ENCODE assay signal across 17 mouse cellular contexts in the genomic region with DNA sequence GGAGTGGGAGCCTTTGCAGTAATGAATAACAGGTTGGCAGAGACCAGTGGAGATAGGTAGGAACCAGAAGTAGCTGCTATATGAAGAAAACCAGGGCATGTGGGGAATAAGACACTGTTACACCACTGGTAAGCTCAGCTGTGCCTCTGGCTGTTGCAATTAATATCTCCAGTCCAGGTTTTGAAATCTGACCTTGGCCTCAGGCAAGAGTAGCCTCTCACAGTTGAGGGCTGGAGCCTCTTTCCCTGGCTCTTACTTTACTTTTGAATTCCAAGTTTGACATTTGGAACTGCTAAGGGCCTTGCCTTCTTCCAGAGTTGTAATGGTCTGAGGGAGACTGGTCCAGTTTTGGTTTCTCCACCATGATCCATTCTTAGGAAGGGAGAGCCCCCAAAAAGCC. TPM values are rescaled to one million over a fixed set of nuclear protein-coding genes. Genes with fewer than 3 reads are reported as not detected.
A peak's percentile ranks its signal among the peaks of the same experiment; 100 is the strongest.
DNase-seq lines count a peak whose midpoint lies in the region; ATAC-seq and TF ChIP-seq lines count a peak whose summit lies in the region.
"Had no signal": no experiment of that assay in that cellular context is flagged by ENCODE, and none has a peak within 500 bp of the region (broad histone marks: within the 10 kb centered on the region; RNA-seq: fewer than 3 reads in every experiment).

No protein-coding gene starts in this region.

- H3K4me2 ChIP-seq in lung, embryonic 14.5 days: no peak overlapping the region
- H3K4me2 ChIP-seq in lung, embryonic 16.5 days (ENCODE audit: low read depth, low read length): no peak overlapping the region
- H3K4me2 ChIP-seq: hindbrain, embryonic 12.5 days had no signal

- H3K4me3 ChIP-seq in gastrocnemius, adult 2 months: 0 out of 2 replicates have a peak overlapping the region, but pooled peaks have one; percentile 20
- H3K4me3 ChIP-seq in lung, embryonic 14.5 days (ENCODE audit: low read depth, low read length): no peak overlapping the region
- H3K4me3 ChIP-seq in lung, adult 2 months (replicated peaks; ENCODE audit: extremely low read depth, low read depth, low read length): no peak overlapping the region
- H3K4me3 ChIP-seq in lung, embryonic 16.5 days (ENCODE audit: low read length): no peak overlapping the region
- H3K4me3 ChIP-seq in embryonic facial prominence, embryonic 10.5 days: no peak overlapping the region
- H3K4me3 ChIP-seq: hindbrain, embryonic 12.5 days had no signal

- no peaks in the 10 kb centered on the region for H3K27me3 ChIP-seq in lung, embryonic 14.5 days (ENCODE audit: insufficient read depth, low read length)
- no peaks in the 10 kb centered on the region for H3K27me3 ChIP-seq in lung, embryonic 16.5 days (ENCODE audit: control insufficient read depth, insufficient read depth, low read depth, low read length)
- H3K27me3 ChIP-seq in embryonic facial prominence, embryonic 10.5 days (replicated peaks; ENCODE audit: low read depth, poor library complexity, severe bottlenecking): no peaks in the 10 kb centered on the region
- H3K27me3 ChIP-seq: hindbrain, embryonic 12.5 days had no signal

- peaks cover 3% of the 10 kb centered on the region; the same call in 1 of the 2 replicates for H3K4me1 ChIP-seq in lung, embryonic 14.5 days (ENCODE audit: insufficient read depth)
- H3K4me1 ChIP-seq in lung, adult 2 months (ENCODE audit: control insufficient read depth, insufficient read depth, low read length): no peaks in the 10 kb centered on the region
- H3K4me1 ChIP-seq in lung, embryonic 16.5 days (replicated peaks; ENCODE audit: control insufficient read depth, insufficient read depth, low read length): peaks cover 3% of the 10 kb centered on the region; the same call in 1 of the 2 replicates
- H3K4me1 ChIP-seq in embryonic facial prominence, embryonic 10.5 days: no peaks in the 10 kb centered on the region
- H3K4me1 ChIP-seq: hindbrain, embryonic 12.5 days had no signal

- H3K36me3 ChIP-seq in lung, embryonic 14.5 days (ENCODE audit: insufficient read depth): no peaks in the 10 kb centered on the region
- no peaks in the 10 kb centered on the region for H3K36me3 ChIP-seq in lung, embryonic 16.5 days (ENCODE audit: control insufficient read depth, insufficient read depth, low read length)
- H3K36me3 ChIP-seq in embryonic facial prominence, embryonic 10.5 days (replicated peaks): no peaks in the 10 kb centered on the region
- H3K36me3 ChIP-seq: G1E; hindbrain, embryonic 12.5 days had no signal

- H3K9me3 ChIP-seq in lung, embryonic 14.5 days (ENCODE audit: low read depth, low read length): no peaks in the 10 kb centered on the region
- no peaks in the 10 kb centered on the region for H3K9me3 ChIP-seq in lung, embryonic 16.5 days (ENCODE audit: control insufficient read depth, low read length)
- no peaks in the 10 kb centered on the region for H3K9me3 ChIP-seq in embryonic facial prominence, embryonic 10.5 days
- H3K9me3 ChIP-seq: G1E; hindbrain, embryonic 12.5 days had no signal

- no peak overlapping the region for H3K9ac ChIP-seq in lung, embryonic 14.5 days
- no peak overlapping the region for H3K9ac ChIP-seq in lung, embryonic 16.5 days (ENCODE audit: low read length)
- H3K9ac ChIP-seq: hindbrain, embryonic 12.5 days had no signal

- intact Hi-C loops in gastrocnemius, adult 2 months (cut with DNase I): no loop called here
- intact Hi-C loops in gastrocnemius, postnatal 36 days (cut with DNase I): no loop called here

- no peak for TF ChIP-seq CTCF in gastrocnemius, adult 2 months (IDR thresholded peaks at IDR 0.05)
- no peak for TF ChIP-seq CTCF in lung, embryonic 14.5 days (IDR thresholded peaks at IDR 0.05; ENCODE audit: low read depth)
- TF ChIP-seq CTCF in lung, adult 2 months (IDR thresholded peaks at IDR 0.05; ENCODE audit: insufficient read depth, low read length): no peak

- DNase-seq in gastrocnemius, adult 2 months: peak; percentile 43
- no peak for DNase-seq in gastrocnemius, postnatal 36 days
- DNase-seq in lung, embryonic 14.5 days: peak; percentile 31
- no peak for DNase-seq in lung, adult 2 months
- peak; percentile 74 for DNase-seq in skeletal muscle tissue, adult 2 months (ENCODE audit: low read depth, low spot score)
- no peak for DNase-seq in cerebellum, adult 8-10 months
- DNase-seq in embryonic facial prominence, embryonic 10.5 days (ENCODE audit: low spot score): no peak
- DNase-seq: cerebellum, postnatal 36 days; kidney, adult 8-10 months; kidney, postnatal 25 days; liver; right cerebral cortex, postnatal 25 days; thymus, adult 2 months had no signal

- TF ChIP-seq POLR2A in lung, adult 2 months (IDR thresholded peaks at IDR 0.05; ENCODE audit: borderline replicate concordance, extremely low read depth, low read depth, low read length): no peak

- no peak for ATAC-seq in lung, embryonic 14.5 days (ENCODE audit: insufficient read depth)
- ATAC-seq in lung, embryonic 16.5 days (ENCODE audit: low read depth): peak; percentile 53
- ATAC-seq: midbrain, embryonic 16.5 days had no signal

- H3K27ac ChIP-seq in gastrocnemius, adult 2 months: peak overlapping the region; percentile 68
- H3K27ac ChIP-seq in lung, embryonic 14.5 days (ENCODE audit: low read depth): peak overlapping the region; percentile 47
- H3K27ac ChIP-seq in lung, embryonic 16.5 days (ENCODE audit: low read length): peak overlapping the region; percentile 80
- no peak overlapping the region for H3K27ac ChIP-seq in embryonic facial prominence, embryonic 10.5 days (replicated peaks)
- H3K27ac ChIP-seq: hindbrain, embryonic 12.5 days had no signal

RNA-seq across cellular contexts. Expression of gene Psmc1, which starts 48.1 kb away (rescaled TPM):
- total RNA-seq in gastrocnemius, adult 2 months (2021): 100 to 1,000 TPM; 128 to 151 TPM
- total RNA-seq in gastrocnemius, postnatal 36 days (2021): 100 to 1,000 TPM; 133 to 134 TPM
- 308 and 325 TPM in 2 replicates for polyA plus RNA-seq in lung, embryonic 14.5 days (2014; fragmentation: Nextera tagmentation; extraction: Ambion mirVana)
- 20.6 and 34.2 TPM in 2 replicates for polyA plus RNA-seq in lung, adult 2 months (2012; rRNA removed)
- 259 and 266 TPM in 2 replicates for polyA plus RNA-seq in lung, embryonic 16.5 days (2015; fragmentation: Nextera tagmentation; extraction: Ambion mirVana)
- 392 and 405 TPM in 2 replicates for polyA plus RNA-seq in embryonic facial prominence, embryonic 10.5 days (2016; fragmentation: Nextera tagmentation; extraction: Ambion mirVana)

Comparison
In these comparisons a context has a peak if more than half of its experiments do, and no peak if none do; other contexts are left out.
1. DNase-seq: peak in gastrocnemius, adult 2 months (single experiment), lung, embryonic 14.5 days (single experiment) and skeletal muscle tissue, adult 2 months (single experiment); none in gastrocnemius, postnatal 36 days (0 of 2), lung, adult 2 months (single experiment), cerebellum, adult 8-10 months (single experiment) and embryonic facial prominence, embryonic 10.5 days (single experiment).